In the genomic region with DNA sequence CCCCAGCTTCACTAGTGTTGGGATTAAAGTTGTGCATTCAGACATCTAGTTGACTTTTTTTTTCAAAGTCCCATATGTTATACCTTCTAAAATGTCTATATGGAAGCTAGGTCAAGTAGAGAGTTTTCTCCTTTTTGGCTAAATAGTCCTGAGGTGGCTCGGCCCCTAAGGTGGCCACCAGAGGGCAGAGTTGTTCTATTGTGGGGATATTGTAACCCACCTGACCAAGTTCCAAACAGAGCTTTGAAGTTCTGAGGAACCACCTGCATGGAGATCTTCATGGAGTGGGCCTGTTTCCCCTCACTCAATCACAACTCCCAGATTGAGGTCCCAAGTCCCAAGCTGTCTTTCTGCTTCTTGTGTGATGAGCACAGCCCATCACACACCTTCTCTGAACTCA, we compare ENCODE assay signal across 8 mouse cellular contexts. TPM values are rescaled to one million over a fixed set of nuclear protein-coding genes. Genes with fewer than 3 reads are reported as not detected.
DNase-seq lines count a peak whose midpoint lies in the region; ATAC-seq and TF ChIP-seq lines count a peak whose summit lies in the region.

No protein-coding gene starts in this region.

- DNase-seq in heart, adult 9 months (ENCODE audit: low spot score in 2 of 2), result peak; percentile 32 to 51
- no peak for DNase-seq in heart, embryonic 10.5 days (ENCODE audit: low spot score)
- DNase-seq in WW6 (ENCODE audit: low read depth, low spot score), result peak; percentile 36
- DNase-seq in cerebellum, postnatal 25 days, result peak; percentile 82 to 91
- peak; percentile 49 for DNase-seq in heart, postnatal 0 days (ENCODE audit: low spot score)
- DNase-seq in layer of hippocampus, adult 11-12 months (ENCODE audit: low spot score), result peak; percentile 81
- peak; percentile 41 to 70 for DNase-seq in lung, postnatal 4 days

- 0% methylated on average over 1 of the region's 1 CpGs for WGBS in heart, embryonic 10.5 days
- WGBS in heart, postnatal 0 days, result 0% methylated on average over 1 of the region's 1 CpGs
- WGBS in stomach, embryonic 14.5 days, result 0% methylated on average over 1 of the region's 1 CpGs

- no peak for TF ChIP-seq EP300 in heart, postnatal 0 days (IDR thresholded peaks at IDR 0.05; ENCODE audit: low read depth)

- no peaks in the 10 kb centered on the region for H3K9me3 ChIP-seq in heart, embryonic 10.5 days
- no peaks in the 10 kb centered on the region for H3K9me3 ChIP-seq in heart, postnatal 0 days (replicated peaks; ENCODE audit: control insufficient read depth, low read length)
- H3K9me3 ChIP-seq in stomach, embryonic 14.5 days (ENCODE audit: control insufficient read depth, low read depth, low read length), result no peaks in the 10 kb centered on the region

- no peak overlapping the region for H3K27ac ChIP-seq in heart, embryonic 10.5 days
- H3K27ac ChIP-seq in heart, postnatal 0 days (ENCODE audit: low read depth), result no peak overlapping the region
- H3K27ac ChIP-seq in stomach, embryonic 14.5 days (ENCODE audit: low read length), result no peak overlapping the region

- H3K4me1 ChIP-seq in heart, embryonic 10.5 days, result 0 out of 2 replicates have a peak, but pooled peaks cover 8% of the 10 kb centered on the region
- H3K4me1 ChIP-seq in heart, postnatal 0 days (ENCODE audit: control insufficient read depth, insufficient read depth), result no peaks in the 10 kb centered on the region
- peaks cover 6% of the 10 kb centered on the region; the same call in 1 of the 2 replicates for H3K4me1 ChIP-seq in stomach, embryonic 14.5 days (ENCODE audit: control insufficient read depth, insufficient read depth, low read length)

- no peaks in the 10 kb centered on the region for H3K27me3 ChIP-seq in heart, embryonic 10.5 days (ENCODE audit: insufficient read depth, poor library complexity, severe bottlenecking)
- H3K27me3 ChIP-seq in heart, postnatal 0 days (ENCODE audit: control insufficient read depth, insufficient read depth, low read length), result no peaks in the 10 kb centered on the region
- H3K27me3 ChIP-seq in stomach, embryonic 14.5 days (ENCODE audit: control insufficient read depth, insufficient read depth, low read length), result no peaks in the 10 kb centered on the region

- no peak overlapping the region for H3K4me3 ChIP-seq in heart, embryonic 10.5 days
- H3K4me3 ChIP-seq in heart, postnatal 0 days (ENCODE audit: low read depth, low read length), result no peak overlapping the region
- H3K4me3 ChIP-seq in stomach, embryonic 14.5 days (ENCODE audit: low read depth, low read length), result no peak overlapping the region

- TF ChIP-seq CTCF in heart, postnatal 0 days (IDR thresholded peaks at IDR 0.05; ENCODE audit: low read depth), result peak; percentile 84

- no peaks in the 10 kb centered on the region for H3K36me3 ChIP-seq in heart, embryonic 10.5 days
- no peaks in the 10 kb centered on the region for H3K36me3 ChIP-seq in heart, postnatal 0 days (replicated peaks; ENCODE audit: control insufficient read depth, insufficient read depth, low read length)
- H3K36me3 ChIP-seq in stomach, embryonic 14.5 days (ENCODE audit: control insufficient read depth, insufficient read depth, low read length), result no peaks in the 10 kb centered on the region

- H3K4me2 ChIP-seq in heart, postnatal 0 days (ENCODE audit: low read depth, low read length), result no peak overlapping the region
- no peak overlapping the region for H3K4me2 ChIP-seq in stomach, embryonic 14.5 days (replicated peaks; ENCODE audit: low read depth, low read length)

- 0 out of 2 replicates have a peak, but pooled peaks have one; percentile 54 for ATAC-seq in heart, postnatal 0 days (ENCODE audit: insufficient read depth, low read depth)
- peak; percentile 63; the same call in 1 of the 2 replicates for ATAC-seq in stomach, embryonic 14.5 days (ENCODE audit: insufficient number of reproducible peaks, insufficient read depth, low FRiP score, low read depth)

- no peak overlapping the region for H3K9ac ChIP-seq in heart, postnatal 0 days (replicated peaks; ENCODE audit: low read depth, low read length)
- no peak overlapping the region for H3K9ac ChIP-seq in stomach, embryonic 14.5 days (replicated peaks; ENCODE audit: low read depth, low read length)

RNA-seq across cellular contexts. Expression of a gene that starts 28.6 kb away (rescaled TPM):
- polyA plus RNA-seq in heart, embryonic 10.5 days (2016; fragmentation: Nextera tagmentation; extraction: Ambion mirVana), result 3.1 and 4.0 TPM in 2 replicates
- total RNA-seq in heart, postnatal 0 days (2014; rRNA removed; ENCODE audit: low replicate concordance), result not detected in 2 replicates
- polyA plus RNA-seq in heart, postnatal 0 days (2015; fragmentation: Nextera tagmentation; extraction: Ambion mirVana), result 1.2 and 1.8 TPM in 2 replicates
- 2.6 TPM in 2 replicates for polyA plus RNA-seq in stomach, embryonic 14.5 days (2014; fragmentation: Nextera tagmentation; extraction: Ambion mirVana)
